Mouse (Mus musculus): Measurements from ENCODE around the gene Mthfd2l.

The Mthfd2l gene

GRCm38 (mm10) chr5:90951475-90951874, 20.6 kb downstream of the Mthfd2l start:
- peak; percentile 25 for DNase-seq

- no peak for DNase-seq
These were observed 22.0 kb downstream of the Mthfd2l start for GRCm38 (mm10) chr5:90952731-90953481.

GRCm38 (mm10) chr5:90964316-90964715, 33.4 kb downstream of the Mthfd2l start:
- no peak for DNase-seq

- DNase-seq = no peak
These were observed 33.8 kb downstream of the Mthfd2l start for GRCm38 (mm10) chr5:90964764-90965163.

GRCm38 (mm10) chr5:90965386-90965785, 34.5 kb downstream of the Mthfd2l start:
- no peak for DNase-seq

GRCm38 (mm10) chr5:90977244-90977643, 46.3 kb downstream of the Mthfd2l start:
- peak; percentile 13 for DNase-seq

GRCm38 (mm10) chr5:90980297-90980696, 49.4 kb downstream of the Mthfd2l start:
- no peak for DNase-seq

GRCm38 (mm10) chr5:90987605-90988004, 56.7 kb downstream of the Mthfd2l start:
- no peak for DNase-seq

- DNase-seq = no peak
These were observed 57.2 kb downstream of the Mthfd2l start for GRCm38 (mm10) chr5:90988149-90988548.

GRCm38 (mm10) chr5:90988592-90988991, 57.7 kb downstream of the Mthfd2l start:
- no peak for DNase-seq

- DNase-seq = no peak
These were observed 69.0 kb downstream of the Mthfd2l start for GRCm38 (mm10) chr5:90999942-91000341.

GRCm38 (mm10) chr5:91015216-91015615, 84.3 kb downstream of the Mthfd2l start:
- DNase-seq = no peak

- no peak for DNase-seq
These were observed 92.2 kb downstream of the Mthfd2l start for GRCm38 (mm10) chr5:91023114-91023513.

- no peak for DNase-seq
These were observed 96.2 kb downstream of the Mthfd2l start, which contains the start of gene Epgn for GRCm38 (mm10) chr5:91027164-91027563. Gene Epgn (plus strand): TSS chr5:91027464.

- DNase-seq = no peak
These were observed 96.9 kb downstream of the Mthfd2l start for GRCm38 (mm10) chr5:91027840-91028239.

- no peak for DNase-seq
These were observed 99.7 kb downstream of the Mthfd2l start for GRCm38 (mm10) chr5:91030629-91031028.

GRCm38 (mm10) chr5:91035341-91035740, 104.4 kb downstream of the Mthfd2l start:
- DNase-seq = no peak

GRCm38 (mm10) chr5:91036628-91037027, 105.7 kb downstream of the Mthfd2l start:
- DNase-seq = no peak

GRCm38 (mm10) chr5:91037756-91038155, 106.8 kb downstream of the Mthfd2l start:
- no peak for DNase-seq

GRCm38 (mm10) chr5:91038547-91038946, 107.6 kb downstream of the Mthfd2l start:
- DNase-seq = peak; percentile 1

GRCm38 (mm10) chr5:91038963-91039362, 108.0 kb downstream of the Mthfd2l start:
- DNase-seq = no peak

- no peak for DNase-seq
These were observed 117.1 kb downstream of the Mthfd2l start for GRCm38 (mm10) chr5:91047987-91048386.

GRCm38 (mm10) chr5:91048397-91048796, 117.5 kb downstream of the Mthfd2l start:
- DNase-seq = no peak

All from cerebellum, adult 11-12 months (tissue).